Mouse (Mus musculus): Measurements from ENCODE around the gene Ndufb11.

The Ndufb11 gene

GRCm38 (mm10) chrX:20617176-20617902, at the start of gene Ndufb11, which contains the start of gene Rbm10:
TSS of gene Ndufb11 (minus strand) at chrX:20617619.
TSS of gene Rbm10 (plus strand) at chrX:20617503.
- DNase-seq (ENCODE audit: low spot score in 2 of 2) = peak; percentile 80 to 82

- DNase-seq (ENCODE audit: low spot score in 2 of 2) = peak in 1 of 2 experiments; percentile 15
Measured at GRCm38 (mm10) chrX:20663444-20663790, 46.0 kb upstream of the Ndufb11 start.

- DNase-seq (ENCODE audit: low spot score in 2 of 2) = peak; percentile 82 to 83
Measured at GRCm38 (mm10) chrX:20662716-20663443, 45.5 kb upstream of the Ndufb11 start.

GRCm38 (mm10) chrX:20662317-20662715, 44.9 kb upstream of the Ndufb11 start:
- no peak for DNase-seq (ENCODE audit: low spot score in 2 of 2)

GRCm38 (mm10) chrX:20658891-20659406, 41.5 kb upstream of the Ndufb11 start:
- DNase-seq (ENCODE audit: low spot score in 2 of 2) = no peak

- DNase-seq (ENCODE audit: low spot score in 2 of 2) = peak; percentile 83 to 85
Measured at GRCm38 (mm10) chrX:20658026-20658652, 40.7 kb upstream of the Ndufb11 start, which contains the start of gene Uba1. TSS of gene Uba1 (plus strand) at chrX:20658326.

- no peak for DNase-seq (ENCODE audit: low spot score in 2 of 2)
Measured at GRCm38 (mm10) chrX:20657593-20657992, 40.2 kb upstream of the Ndufb11 start.

GRCm38 (mm10) chrX:20644780-20645179, 27.4 kb upstream of the Ndufb11 start:
- DNase-seq (ENCODE audit: low spot score in 2 of 2) = no peak

GRCm38 (mm10) chrX:20638141-20638540, 20.7 kb upstream of the Ndufb11 start:
- DNase-seq (ENCODE audit: low spot score in 2 of 2) = no peak

GRCm38 (mm10) chrX:20617903-20618399, 532 bp upstream of the Ndufb11 start:
- DNase-seq (ENCODE audit: low spot score in 2 of 2) = peak; percentile 22 to 48

- DNase-seq (ENCODE audit: low spot score in 2 of 2) = peak in 1 of 2 experiments; percentile 43
Measured at GRCm38 (mm10) chrX:20616861-20617175, 601 bp downstream of the Ndufb11 start.

GRCm38 (mm10) chrX:20608500-20608899, 8.9 kb downstream of the Ndufb11 start:
- DNase-seq (ENCODE audit: low spot score in 2 of 2) = no peak

- DNase-seq (ENCODE audit: low spot score in 2 of 2) = peak; percentile 3 to 11
Measured at GRCm38 (mm10) chrX:20587968-20588367, 29.5 kb downstream of the Ndufb11 start.

GRCm38 (mm10) chrX:20573927-20574326, 43.5 kb downstream of the Ndufb11 start:
- DNase-seq (ENCODE audit: low spot score in 2 of 2) = no peak

- no peak for DNase-seq (ENCODE audit: low spot score in 2 of 2)
Measured at GRCm38 (mm10) chrX:20572683-20573082, 44.7 kb downstream of the Ndufb11 start.

GRCm38 (mm10) chrX:20571024-20571423, 46.4 kb downstream of the Ndufb11 start:
- DNase-seq (ENCODE audit: low spot score in 2 of 2) = no peak

Data from right cerebral cortex, adult 2 months (tissue).